Mouse (Mus musculus): Measurements from ENCODE around the gene Kif21b.

- no peak for TF ChIP-seq CTCF (IDR thresholded peaks at IDR 0.05; ENCODE audit: low read depth, low read length)
- no peak for TF ChIP-seq GATA1 (IDR thresholded peaks at IDR 0.05; ENCODE audit: borderline replicate concordance, low read length)
- TF ChIP-seq TAL1 (conservative IDR thresholded peaks at IDR 0.05; ENCODE audit: low read depth, low read length), result no peak
These were observed 34.2 kb downstream of the Kif21b start for GRCm38 (mm10) chr1:136165436-136165835.

Measured in G1E (cell line).